ENCODE assay signal across 24 mouse cellular contexts in genomic region chr4:73772028-73772427, GRCm38 (mm10). TPM values are rescaled to one million over a fixed set of nuclear protein-coding genes. Genes with fewer than 3 reads are reported as not detected.
DNase-seq lines count a peak whose midpoint lies in the region; ATAC-seq and TF ChIP-seq lines count a peak whose summit lies in the region.
"Had no signal": no experiment of that assay in that cellular context is flagged by ENCODE, and none has a peak within 500 bp of the region (broad histone marks: within the 10 kb centered on the region; RNA-seq: fewer than 3 reads in every experiment).

No protein-coding gene starts in this region.

- H3K4me2 ChIP-seq in embryonic facial prominence, embryonic 14.5 days (ENCODE audit: low read depth, low read length), result no peak overlapping the region
- no peak overlapping the region for H3K4me2 ChIP-seq in intestine, postnatal 0 days (replicated peaks; ENCODE audit: low read depth)

- no peaks in the 10 kb centered on the region for H3K27me3 ChIP-seq in embryonic facial prominence, embryonic 14.5 days (replicated peaks; ENCODE audit: control insufficient read depth, insufficient read depth, low read length)
- no peaks in the 10 kb centered on the region for H3K27me3 ChIP-seq in embryonic facial prominence, embryonic 10.5 days (replicated peaks; ENCODE audit: low read depth, poor library complexity, severe bottlenecking)
- H3K27me3 ChIP-seq in testis, adult 2 months (ENCODE audit: control insufficient read depth, insufficient read depth, low read length), result no peaks in the 10 kb centered on the region
- H3K27me3 ChIP-seq in intestine, postnatal 0 days (replicated peaks; ENCODE audit: control insufficient read depth, insufficient read depth, low read length), result no peaks in the 10 kb centered on the region
- H3K27me3 ChIP-seq: CH12.LX, Patski had no signal

- TF ChIP-seq CTCF in testis, adult 2 months (IDR thresholded peaks at IDR 0.05; ENCODE audit: control insufficient read depth, insufficient read depth, insufficient replicate concordance, low read depth, low read length), result no peak
- no peak for TF ChIP-seq CTCF in intestine, postnatal 0 days (IDR thresholded peaks at IDR 0.05; ENCODE audit: low read depth)

- no peaks in the 10 kb centered on the region for H3K4me1 ChIP-seq in embryonic facial prominence, embryonic 14.5 days (ENCODE audit: control insufficient read depth, insufficient read depth, low read length)
- H3K4me1 ChIP-seq in embryonic facial prominence, embryonic 10.5 days, result peaks cover 34% of the 10 kb centered on the region
- H3K4me1 ChIP-seq in testis, adult 2 months (ENCODE audit: control insufficient read depth, insufficient read depth, low read length), result no peaks in the 10 kb centered on the region
- H3K4me1 ChIP-seq in intestine, postnatal 0 days (replicated peaks; ENCODE audit: control insufficient read depth, insufficient read depth, low read length), result 0 out of 2 replicates have a peak, but pooled peaks cover 2% of the 10 kb centered on the region

- peak; percentile 16 for DNase-seq in embryonic facial prominence, embryonic 14.5 days (ENCODE audit: low spot score)
- no peak for DNase-seq in embryonic facial prominence, embryonic 10.5 days (ENCODE audit: low spot score)
- no peak for DNase-seq in testis, postnatal 10 days (ENCODE audit: low spot score)
- DNase-seq in retina, embryonic 14.5 days (ENCODE audit: low spot score), result peak; percentile 52
- DNase-seq in retina, postnatal 1 day, result peak; percentile 33
- DNase-seq: adrenal gland, adult 2 months; adrenal gland, adult 8-10 months; adrenal gland, postnatal 10 days; adrenal gland, postnatal 14 days; adrenal gland, postnatal 25 days; adrenal gland, postnatal 36 days; B cell, adult 2 months; cerebellum, adult 11 months; cerebellum, adult 11-12 months; cerebellum, adult 18-20 months had no signal

- no peak overlapping the region for H3K27ac ChIP-seq in embryonic facial prominence, embryonic 14.5 days (replicated peaks; ENCODE audit: low read depth, low read length)
- H3K27ac ChIP-seq in embryonic facial prominence, embryonic 10.5 days (replicated peaks), result no peak overlapping the region
- H3K27ac ChIP-seq in testis, adult 2 months (ENCODE audit: control insufficient read depth, insufficient read depth, low read depth, low read length), result no peak overlapping the region
- H3K27ac ChIP-seq in intestine, postnatal 0 days (ENCODE audit: low read depth, low read length), result no peak overlapping the region

- H3K4me3 ChIP-seq in embryonic facial prominence, embryonic 14.5 days (ENCODE audit: low read depth, low read length), result no peak overlapping the region
- no peak overlapping the region for H3K4me3 ChIP-seq in embryonic facial prominence, embryonic 10.5 days
- peak overlapping the region; percentile 73 for H3K4me3 ChIP-seq in testis, adult 2 months (ENCODE audit: control insufficient read depth, low read depth, low read length)
- H3K4me3 ChIP-seq in intestine, postnatal 0 days (ENCODE audit: low read depth, low read length), result no peak overlapping the region

- H3K9me3 ChIP-seq in embryonic facial prominence, embryonic 14.5 days (ENCODE audit: control insufficient read depth, low read length), result no peaks in the 10 kb centered on the region
- H3K9me3 ChIP-seq in embryonic facial prominence, embryonic 10.5 days, result no peaks in the 10 kb centered on the region
- no peaks in the 10 kb centered on the region for H3K9me3 ChIP-seq in intestine, postnatal 0 days (ENCODE audit: control insufficient read depth)

- H3K36me3 ChIP-seq in embryonic facial prominence, embryonic 14.5 days (ENCODE audit: control insufficient read depth, insufficient read depth, low read length), result no peaks in the 10 kb centered on the region
- no peaks in the 10 kb centered on the region for H3K36me3 ChIP-seq in embryonic facial prominence, embryonic 10.5 days (replicated peaks)
- H3K36me3 ChIP-seq in testis, adult 2 months (ENCODE audit: control insufficient read depth, insufficient read depth, low read length), result no peaks in the 10 kb centered on the region; the same call in 1 of the 2 replicates
- H3K36me3 ChIP-seq in intestine, postnatal 0 days (ENCODE audit: control insufficient read depth, insufficient read depth), result no peaks in the 10 kb centered on the region
- H3K36me3 ChIP-seq: G1E had no signal

- ATAC-seq in embryonic facial prominence, embryonic 14.5 days (ENCODE audit: low read depth), result peak; percentile 57; the same call in 1 of the 2 replicates
- ATAC-seq in cerebellum, adult (ENCODE audit: insufficient number of reproducible peaks, low FRiP score, low TSS enrichment), result no peak
- ATAC-seq in intestine, postnatal 0 days, result no peak
- ATAC-seq: activated CD4-positive, CD25-positive, alpha-beta regulatory T cell, adult 4 months; CD4-positive, CD25-positive, alpha-beta regulatory T cell, adult 4 months; Patski had no signal

- H3K9ac ChIP-seq in embryonic facial prominence, embryonic 14.5 days (ENCODE audit: low read depth, low read length), result no peak overlapping the region
- no peak overlapping the region for H3K9ac ChIP-seq in intestine, postnatal 0 days (ENCODE audit: low read depth, low read length)

- TF ChIP-seq POLR2A in testis, adult 2 months (IDR thresholded peaks at IDR 0.05; ENCODE audit: control insufficient read depth, low read depth, low read length), result no peak

RNA-seq across cellular contexts. Expression of gene Rasef, which starts 18.8 kb away (rescaled TPM):
- 2.0 and 3.8 TPM in 2 replicates for polyA plus RNA-seq in embryonic facial prominence, embryonic 14.5 days (2014; fragmentation: Nextera tagmentation; extraction: Ambion mirVana)
- polyA plus RNA-seq in embryonic facial prominence, embryonic 10.5 days (2016; fragmentation: Nextera tagmentation; extraction: Ambion mirVana), result 3.2 and 3.9 TPM in 2 replicates
- polyA plus RNA-seq in testis, adult 2 months (2012; rRNA removed), result 12.1 and 12.4 TPM in 2 replicates
- 2.4 and 2.8 TPM in 2 replicates for polyA plus RNA-seq in intestine, postnatal 0 days (2015; fragmentation: Nextera tagmentation; extraction: Ambion mirVana)
- polyA plus RNA-seq: activated CD4-positive, CD25-positive, alpha-beta regulatory T cell, adult 4 months; adrenal gland, adult 2 months; C2C12; CD4-positive, CD25-positive, alpha-beta regulatory T cell, adult 4 months; G1E; Patski had no signal

Comparison
In these comparisons a context has a peak if more than half of its experiments do, and no peak if none do; other contexts are left out.
1. DNase-seq: peak in embryonic facial prominence, embryonic 14.5 days (single experiment), retina, embryonic 14.5 days (single experiment) and retina, postnatal 1 day (single experiment); none in embryonic facial prominence, embryonic 10.5 days (single experiment) and testis, postnatal 10 days (single experiment).